Mouse (Mus musculus) telencephalon, adult 2 months (tissue): ENCODE data around the gene Phpt1.
"Not testable (repeated sequence)": the region's sequence is repeated elsewhere in the genome, so short reads cannot be mapped to it uniquely, and the experiment has no call there.

Experiments
- DNase-seq: peaks from one replicate; pipeline ENCODE4 v3.0.0-alpha.2; 2011; ENCODE audit warnings: low read depth, low spot score

The Phpt1 gene

DNA sequence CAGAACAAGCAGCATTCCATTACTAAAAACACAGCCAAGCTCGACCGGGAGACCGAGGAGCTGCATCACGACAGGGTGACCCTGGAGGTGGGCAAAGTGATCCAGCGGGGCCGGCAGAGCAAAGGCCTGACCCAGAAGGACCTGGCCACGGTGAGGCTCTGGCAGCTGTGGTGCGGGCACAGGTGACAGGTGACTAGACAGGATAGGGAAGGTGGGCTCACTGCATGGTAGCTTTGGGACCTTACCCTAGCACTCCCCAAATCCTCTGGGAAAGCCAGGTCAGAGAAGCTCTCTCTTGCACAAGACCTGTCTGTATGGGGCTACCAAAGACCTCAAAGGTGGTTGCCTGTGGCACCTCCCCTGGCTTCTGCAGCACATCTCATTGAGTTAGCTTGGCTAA lies 14.5 kb downstream of the Phpt1 start:
- DNase-seq, result no peak

DNA sequence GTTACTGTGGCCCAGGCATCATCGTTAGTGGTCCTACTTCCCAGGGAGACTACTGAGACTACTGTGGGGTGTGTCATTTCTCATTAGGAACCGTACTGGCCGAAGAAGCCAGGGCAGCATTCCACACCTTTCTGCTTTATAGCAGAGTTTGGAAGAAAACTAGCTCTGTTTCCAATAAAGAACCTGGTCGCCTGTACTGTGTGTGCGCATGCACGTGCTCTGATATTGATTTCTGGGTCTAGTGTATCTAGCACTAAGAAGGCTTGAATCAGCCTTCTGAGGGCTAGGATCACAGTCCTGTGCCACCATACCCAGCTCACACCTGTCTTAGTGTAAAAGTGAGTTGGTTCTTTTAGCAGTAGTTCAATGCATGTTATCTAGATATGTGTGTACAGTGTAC lies 16.2 kb downstream of the Phpt1 start:
- DNase-seq, result no peak

DNA sequence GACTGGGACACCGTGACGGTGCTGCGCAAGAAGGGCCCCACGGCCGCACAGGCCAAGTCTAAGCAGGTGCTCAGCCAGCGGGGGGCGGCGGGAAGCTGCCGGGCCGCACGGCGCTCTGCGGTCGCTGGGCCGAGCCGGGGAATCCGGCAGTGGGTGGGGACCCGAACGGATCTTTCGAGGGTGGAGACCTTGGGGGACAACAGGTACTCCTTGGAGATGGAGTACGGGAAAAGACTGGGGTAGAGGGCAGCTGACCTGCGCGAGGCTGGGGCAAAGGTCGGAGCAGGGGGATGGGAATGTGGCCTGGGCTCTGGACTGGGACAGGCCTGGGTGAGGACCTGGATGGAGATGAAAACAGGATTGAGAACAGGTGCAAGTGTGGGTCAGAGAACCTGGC lies 17.1 kb downstream of the Phpt1 start:
- DNase-seq, result no peak

GRCm38 (mm10) chr2:25557221-25557963 lies 17.6 kb downstream of the Phpt1 start, which contains the start of gene Edf1:
Gene Edf1 (plus strand): TSS chr2:25557847.
- DNase-seq, result peak; percentile 90

- DNase-seq, result no peak
These were observed 18.7 kb downstream of the Phpt1 start for GRCm38 (mm10) chr2:25556296-25556695.

GRCm38 (mm10) chr2:25555479-25555878 lies 19.5 kb downstream of the Phpt1 start:
- DNase-seq, result not testable (repeated sequence)

GRCm38 (mm10) chr2:25553171-25553786 lies 21.7 kb downstream of the Phpt1 start:
- DNase-seq, result not testable (repeated sequence)

DNA sequence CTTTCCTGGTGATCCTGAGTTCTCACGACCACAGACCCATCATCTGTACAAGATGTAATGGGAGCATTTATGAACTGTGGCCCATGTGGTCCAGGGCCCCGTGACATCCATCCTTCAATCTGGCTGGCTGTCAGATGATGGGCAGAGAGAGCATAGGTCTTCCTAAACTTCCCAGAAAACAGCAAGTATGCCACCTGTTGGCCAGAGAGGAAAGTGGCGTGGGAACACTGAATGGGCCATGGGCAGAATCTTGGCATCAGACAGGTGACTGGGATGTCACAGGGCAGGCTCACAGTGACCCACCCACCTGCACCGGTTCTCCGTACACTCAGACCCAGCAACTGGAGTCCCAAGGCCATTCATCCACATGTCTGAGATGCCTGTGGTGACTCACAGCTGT lies 23.8 kb downstream of the Phpt1 start:
- no peak for DNase-seq

DNA sequence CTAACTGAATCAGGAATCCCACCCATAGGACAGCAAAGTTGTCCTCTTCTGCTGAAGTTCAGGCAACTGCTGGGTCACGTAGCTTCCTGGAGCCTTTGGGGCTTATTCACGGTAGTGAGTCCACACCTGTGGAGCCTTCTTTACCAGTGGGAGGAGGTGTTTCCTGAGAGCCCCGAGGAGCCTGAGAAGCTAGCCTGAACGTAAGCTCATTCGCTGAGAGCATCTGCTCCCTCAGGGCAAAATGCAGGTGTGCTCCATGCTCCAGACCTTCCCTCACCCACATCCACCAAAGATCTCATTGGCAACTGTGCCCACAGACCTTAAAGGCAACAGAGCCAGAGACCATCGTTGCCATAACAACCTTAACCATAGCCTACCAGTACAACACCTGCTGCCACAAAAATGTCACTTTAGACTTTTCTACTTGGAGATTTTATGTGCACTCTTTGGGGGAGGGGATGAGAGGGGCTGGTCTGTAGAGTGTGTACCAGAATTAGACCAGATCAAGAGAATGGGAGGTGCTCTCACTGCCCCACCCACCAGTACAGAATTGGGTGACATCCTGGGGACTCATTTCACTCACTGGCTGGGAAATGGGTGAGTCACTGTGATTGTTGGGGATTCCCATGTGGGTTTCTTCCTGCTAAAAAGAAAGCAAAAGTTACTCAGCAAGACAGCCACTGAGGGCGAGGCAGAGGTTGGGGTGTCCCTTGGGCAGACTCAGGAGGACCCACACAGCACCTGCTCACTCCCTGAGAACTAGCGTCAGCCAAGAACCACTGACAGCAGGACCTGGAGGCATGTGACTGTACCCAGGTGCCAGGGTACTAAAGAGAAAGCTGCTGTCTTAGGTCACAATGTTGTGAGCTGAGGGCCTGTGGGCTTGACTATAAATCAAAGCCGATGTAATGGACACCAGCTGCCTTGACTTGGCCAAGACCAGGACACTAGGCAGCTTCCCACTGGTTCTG lies 25.7 kb downstream of the Phpt1 start:
- DNase-seq, result no peak

- peak; percentile 98 for DNase-seq
These were observed 28.1 kb downstream of the Phpt1 start, which contains the start of gene Traf2 for GRCm38 (mm10) chr2:25546811-25547491. Gene Traf2 (minus strand): TSS chr2:25546940.

GRCm38 (mm10) chr2:25545996-25546810 lies 28.8 kb downstream of the Phpt1 start:
- DNase-seq, result no peak

- DNase-seq, result no peak
These were observed 33.2 kb downstream of the Phpt1 start for GRCm38 (mm10) chr2:25541644-25542367.

- DNase-seq, result no peak
These were observed 34.5 kb downstream of the Phpt1 start for GRCm38 (mm10) chr2:25540541-25540948.

DNA sequence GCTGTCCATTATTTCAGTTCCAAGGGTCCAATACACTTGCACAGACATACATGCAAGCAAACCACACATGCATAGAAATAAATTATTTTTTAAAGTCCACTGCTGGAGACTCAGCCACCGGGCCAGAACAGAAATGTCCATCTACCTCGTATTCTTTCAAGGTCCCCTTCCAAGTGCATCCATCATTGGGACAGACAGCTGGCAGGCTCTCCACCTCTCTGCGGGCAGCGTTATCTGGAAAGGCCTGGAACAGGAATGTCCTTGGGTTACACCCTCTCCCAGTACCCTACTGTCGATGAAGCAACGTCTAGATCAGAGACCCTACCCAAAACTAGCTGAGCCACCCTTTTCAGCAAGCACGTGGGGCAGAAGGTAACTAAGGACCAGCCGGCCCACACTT lies 38.5 kb downstream of the Phpt1 start:
- no peak for DNase-seq

DNA sequence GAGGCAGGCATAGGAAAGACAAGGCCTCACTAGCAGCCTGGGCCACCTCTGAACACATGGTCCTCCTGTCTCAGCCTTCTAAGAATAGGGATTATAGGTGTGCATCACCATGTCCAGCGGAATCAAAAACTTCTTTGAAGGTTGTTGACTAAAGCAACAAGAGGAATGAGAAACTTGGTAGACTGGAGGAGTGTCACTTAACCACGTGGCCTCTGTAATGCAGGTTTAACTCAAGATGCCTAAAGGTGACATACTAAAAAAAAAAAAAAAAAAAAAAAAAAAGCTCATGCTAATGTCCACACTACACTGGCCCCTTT lies 40.2 kb downstream of the Phpt1 start:
- no peak for DNase-seq

DNA sequence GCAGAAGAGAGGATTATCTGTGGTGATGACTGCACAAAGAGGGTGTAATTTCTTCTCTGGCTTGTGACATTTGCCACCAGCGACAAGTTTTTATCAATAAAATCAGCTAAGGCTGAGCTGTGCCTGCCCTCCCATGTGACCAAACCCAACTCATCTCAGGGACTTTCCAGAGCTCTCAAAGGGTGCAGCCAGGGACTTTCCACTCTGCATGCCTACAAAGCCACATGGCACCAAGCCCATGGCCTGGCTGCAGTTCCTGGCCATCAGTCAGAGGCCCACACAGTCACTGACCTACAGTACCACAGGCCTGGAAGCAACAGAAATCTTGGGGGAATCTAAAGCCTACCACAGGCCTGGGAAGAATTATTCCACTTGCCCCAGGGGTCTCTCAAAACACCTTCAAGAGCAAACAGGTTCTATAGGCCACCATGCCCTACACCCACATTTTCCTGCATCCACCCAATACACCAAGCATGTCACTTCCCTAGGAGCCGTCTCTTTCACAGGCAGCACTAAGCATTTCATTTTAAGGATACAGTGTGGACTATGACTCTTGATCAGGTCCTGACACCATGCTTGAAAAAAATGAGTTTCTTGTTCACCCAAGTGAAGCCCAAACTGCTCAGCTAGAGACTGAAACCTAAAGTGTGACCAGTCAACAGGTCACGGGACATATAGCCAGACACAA lies 40.7 kb downstream of the Phpt1 start:
- no peak for DNase-seq

- DNase-seq, result no peak
These were observed 41.3 kb downstream of the Phpt1 start for GRCm38 (mm10) chr2:25533707-25534106.

- no peak for DNase-seq
These were observed 48.3 kb downstream of the Phpt1 start for GRCm38 (mm10) chr2:25526510-25527302.
